Mouse (Mus musculus) lung, postnatal 0 days (tissue): ENCODE results near the gene Mcfd2.

Source experiments
- CTCF ChIP-seq: IDR thresholded peaks from 2 replicates; pipeline ENCODE4 v1.5.1; 2016; ENCODE audit warnings: antibody characterized with exemption, mild to moderate bottlenecking
- EP300 ChIP-seq: IDR thresholded peaks from 2 replicates; pipeline ENCODE4 v1.6.1; 2016; ENCODE audit warnings: antibody characterized with exemption, mild to moderate bottlenecking, control low read depth

- TF ChIP-seq CTCF = no peak
- TF ChIP-seq EP300 = no peak
These were observed 26.0 kb upstream of the Mcfd2 start for GRCm38 (mm10) chr17:87291782-87292181.
